Mouse (Mus musculus) cerebellum, adult 2 months (tissue): ENCODE measurements around the gene Srpr. TPM values are rescaled to one million over a fixed set of nuclear protein-coding genes. Genes with fewer than 3 reads are reported as not detected.

ENCODE experiments used
- DNase-seq, 2 experiments: peaks; one replicate each; pipeline ENCODE4 v3.0.0; 2021
- H3K27ac ChIP-seq: fragments of 200-500 bp; 2 replicates; pipeline ENCODE4 v1.5.1; 2012; ENCODE audit warnings: low read length, control low read depth, inconsistent platforms; ENCODE audit not compliant: insufficient read depth
- H3K27me3 ChIP-seq: fragments of 200-500 bp; 2 replicates; pipeline ENCODE4 v1.6.1; 2012; ENCODE audit warnings: inconsistent platforms, mild to moderate bottlenecking, low read length, moderate library complexity; ENCODE audit not compliant: control insufficient read depth, insufficient read depth
- H3K4me1 ChIP-seq: fragments of 200-500 bp; 2 replicates; pipeline ENCODE4 v1.6.1; 2011; ENCODE audit warnings: low read length; ENCODE audit not compliant: control insufficient read depth, insufficient read depth
- H3K4me3 ChIP-seq: fragments of 200-500 bp; replicated peaks from 2 replicates; pipeline ENCODE3; 2011; ENCODE audit warnings: mild to moderate bottlenecking, low read depth, low read length, control low read depth; ENCODE audit not compliant: insufficient read depth
- CTCF ChIP-seq: fragments of 200-500 bp; IDR thresholded peaks from 2 replicates; pipeline ENCODE4 v1.5.1; 2011; ENCODE audit warnings: low read depth, mild to moderate bottlenecking, control low read depth, low read length, moderate library complexity, borderline replicate concordance; ENCODE audit not compliant: insufficient read depth
- POLR2A ChIP-seq: fragments of 200-500 bp; IDR thresholded peaks from 2 replicates; pipeline ENCODE4 v1.6.1; 2011; ENCODE audit warnings: low read length, control low read depth, borderline replicate concordance; ENCODE audit not compliant: insufficient read depth
- WGBS: fragments of 180-500 bp; shearing (Covaris S2); methylation state at CpG from one replicate; pipeline ENCODE4 v1.1.7; 2018; 5-methylcytosine and 5-hydroxymethylcytosine counted together
- polyA plus RNA-seq: library from polyadenylated mRNA; depleted of rRNA; stranded (reverse); fragments of >200 nt; gene quantifications from 2 replicates; pipeline ENCODE4 v1.2.3, GENCODE M21; 2012; rRNA removed

The Srpr gene
- polyA plus RNA-seq = 63.8 TPM in 2 replicates

DNA sequence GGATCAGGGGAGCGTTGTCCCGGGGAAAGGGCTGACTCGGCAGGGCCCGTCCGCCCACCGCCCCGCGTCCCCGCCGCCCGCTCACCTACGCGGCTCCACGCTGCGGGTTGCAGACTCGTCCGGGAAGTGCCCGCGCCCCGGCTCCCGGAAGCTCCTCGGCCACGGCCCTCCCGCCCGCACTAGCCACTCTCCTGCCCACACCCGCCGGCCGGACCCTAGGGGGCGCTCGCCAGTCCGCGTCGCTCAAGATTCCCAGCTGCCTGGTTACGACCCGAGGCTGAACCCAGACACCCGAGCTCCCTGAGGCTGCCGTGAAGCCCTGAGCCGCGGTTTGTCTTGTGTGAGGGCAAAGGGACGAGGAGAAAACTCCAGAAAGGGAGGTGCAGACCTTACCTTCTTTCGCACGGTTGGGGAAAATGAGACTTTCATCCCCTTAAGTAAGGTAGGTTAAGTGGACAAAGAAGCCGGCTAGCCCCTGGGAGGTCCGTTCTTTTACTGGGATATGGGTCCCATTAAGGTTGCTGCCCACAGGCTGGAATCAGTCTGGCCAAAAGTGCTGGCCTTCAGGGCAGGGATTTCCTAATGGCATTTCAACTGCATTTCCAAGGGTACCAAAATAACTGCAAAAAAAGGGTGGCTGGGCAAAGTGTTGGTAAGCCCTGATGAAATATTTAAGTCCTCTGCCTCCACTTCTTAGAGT is at the start of gene Srpr, which contains the start of gene Tirap:
Gene Srpr, plus strand, starts transcription at position 404 of the 700 bp plus-strand sequence.
Gene Tirap, minus strand, starts transcription at position 520 of the 700 bp plus-strand sequence.
- under 1% methylated on average over 44 of the region's 44 CpGs for WGBS
- peak; percentile 66; the same call in 1 of the 2 replicates for TF ChIP-seq CTCF
- TF ChIP-seq POLR2A = 0 out of 2 replicates have a peak, but pooled peaks have one; percentile 15
- Histone ChIP-seq H3K27ac (no peak within 1 kb of the TSS), H3K4me1 (peaks cover 2% of the 10 kb centered on the region), H3K27me3 (no peaks in the 10 kb centered on the region), H3K4me3 (peak within 1 kb of the TSS; percentile 59)
- peak; percentile 88 to 93 for DNase-seq

DNA sequence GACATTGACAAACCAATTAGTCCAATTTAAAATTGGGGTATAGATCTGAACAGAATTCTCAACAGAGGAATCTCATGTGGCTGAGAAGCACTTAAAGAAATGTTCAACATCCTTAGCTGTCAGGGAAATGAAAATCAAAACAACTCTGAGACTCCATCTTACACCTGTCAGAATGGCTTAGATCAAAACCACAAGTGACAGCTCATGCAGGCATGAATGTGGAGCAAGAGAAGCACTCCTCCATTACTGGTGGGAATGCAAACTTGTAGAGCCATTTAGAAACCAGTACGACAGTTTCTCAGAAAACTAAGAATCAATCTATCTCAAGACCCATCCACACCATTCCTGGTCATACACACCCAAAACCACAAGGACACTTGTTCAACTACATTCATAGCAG is 47.1 kb upstream of the Srpr start:
- no peak for DNase-seq
- Histone ChIP-seq H3K4me1 (0 out of 2 replicates have a peak, but pooled peaks cover 3% of the 10 kb centered on the region), H3K4me3 (no peak overlapping the region), H3K27me3 (no peaks in the 10 kb centered on the region), H3K27ac (no peak overlapping the region)
- TF ChIP-seq POLR2A = no peak
- TF ChIP-seq CTCF = no peak
- 94% methylated on average over 1 of the region's 1 CpGs for WGBS

DNA sequence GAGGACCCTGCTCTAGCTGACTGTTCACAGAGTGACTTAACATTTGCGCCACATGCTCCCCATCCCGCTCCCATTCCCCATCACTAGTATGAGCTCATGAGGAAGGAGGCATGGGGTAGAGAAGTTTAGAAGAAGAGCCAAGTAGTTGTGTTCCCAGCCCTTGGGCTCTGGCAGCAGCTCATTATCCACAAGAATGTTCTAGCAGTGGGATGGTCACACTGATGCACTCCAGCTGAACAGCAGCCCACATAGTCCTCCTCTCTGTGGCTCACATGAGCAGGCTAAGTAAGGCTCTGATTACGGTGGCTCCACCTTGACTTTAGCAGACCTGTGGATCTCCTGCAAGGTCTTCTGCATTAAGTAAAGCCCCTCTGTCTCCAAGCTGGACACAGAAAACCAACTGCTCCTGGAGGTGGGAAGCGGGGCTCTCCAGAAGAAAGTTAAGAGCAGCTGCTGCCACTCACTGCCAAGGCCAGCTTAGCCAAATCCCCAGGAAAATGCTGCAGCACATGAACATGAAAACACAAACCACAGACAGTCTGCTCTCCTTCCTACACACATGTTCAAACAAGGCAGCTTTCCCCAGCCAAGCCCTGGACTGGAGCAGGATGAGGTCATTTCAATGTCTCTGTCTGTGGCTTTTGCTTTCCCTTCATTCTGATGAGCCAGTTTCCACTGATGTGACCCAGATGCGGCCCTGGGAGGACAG is 43.8 kb upstream of the Srpr start:
- H3K4me3 ChIP-seq = no peak overlapping the region
- WGBS = 78% methylated on average over 5 of the region's 5 CpGs
- TF ChIP-seq POLR2A = no peak
- no peak for TF ChIP-seq CTCF
- H3K27me3 ChIP-seq = no peaks in the 10 kb centered on the region
- H3K27ac ChIP-seq = no peak overlapping the region
- no peaks in the 10 kb centered on the region for H3K4me1 ChIP-seq
- no peak for DNase-seq

DNA sequence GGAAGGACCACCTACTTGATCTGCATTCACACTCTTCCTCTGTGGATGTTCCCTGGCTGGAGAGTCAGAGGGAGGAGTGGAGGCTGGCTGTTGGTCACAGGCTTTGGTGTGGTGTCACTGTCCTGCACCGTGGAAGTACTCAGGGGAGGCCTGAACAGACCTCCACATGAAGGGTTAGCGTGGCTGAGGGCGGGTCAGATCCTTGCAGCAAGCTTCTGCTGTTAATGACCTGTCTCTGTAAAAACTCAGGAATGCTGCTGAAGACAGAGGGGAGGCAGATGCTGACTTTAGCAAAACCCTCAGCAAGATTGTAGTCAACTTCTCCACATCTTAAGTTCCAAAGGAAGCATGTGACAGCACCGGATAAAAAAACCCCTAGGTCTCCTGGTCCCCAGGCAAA is 43.1 kb upstream of the Srpr start:
- 91% methylated on average over 4 of the region's 4 CpGs for WGBS
- H3K27ac ChIP-seq = no peak overlapping the region

DNA sequence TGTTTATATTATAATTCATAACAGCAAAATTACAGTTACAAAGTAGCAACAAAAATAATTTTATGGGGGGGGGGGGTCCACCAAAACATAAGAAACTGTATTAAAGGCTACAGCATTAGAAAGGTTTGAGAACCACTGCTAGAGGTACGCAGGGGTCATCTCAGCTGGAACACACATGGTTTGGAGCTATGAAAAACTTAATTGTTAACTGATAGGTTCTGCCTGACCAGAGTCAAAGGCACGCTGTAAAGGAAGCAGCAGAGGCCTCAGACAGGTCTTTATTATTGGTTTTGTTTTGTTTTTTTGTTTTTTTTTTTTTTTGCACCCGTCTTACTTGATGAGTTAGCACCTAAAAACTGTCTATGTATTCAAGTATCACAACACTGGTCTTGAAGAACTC is 41.5 kb upstream of the Srpr start:
- 96% methylated on average over 3 of the region's 3 CpGs for WGBS

More for the DNA sequence above, 43.1 kb upstream of the Srpr start:
- Histone ChIP-seq H3K4me1 (no peaks in the 10 kb centered on the region; the same call in 1 of the 2 replicates), H3K4me3 (no peak overlapping the region), H3K27me3 (no peaks in the 10 kb centered on the region)
- TF ChIP-seq POLR2A = no peak
- TF ChIP-seq CTCF = no peak
- no peak for DNase-seq

DNA sequence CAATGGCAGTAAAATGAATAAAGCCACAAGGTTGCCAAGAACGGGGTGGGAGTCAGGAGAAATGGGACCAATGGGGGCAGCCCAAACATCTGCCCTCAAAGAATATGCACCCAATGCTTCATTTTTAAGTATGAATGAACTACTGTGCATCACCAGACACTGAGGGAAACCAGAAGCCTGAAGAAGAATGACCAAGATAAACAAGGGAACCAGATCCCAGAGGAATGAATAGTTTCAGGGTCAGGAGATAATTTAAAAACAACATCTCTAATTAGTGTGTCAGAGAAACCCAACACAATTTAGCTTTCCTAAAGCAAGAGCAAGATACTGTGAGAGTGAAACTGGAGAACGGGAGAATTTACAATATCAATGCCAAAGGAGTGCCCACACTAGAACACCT is 39.3 kb upstream of the Srpr start:
- H3K27me3 ChIP-seq = no peaks in the 10 kb centered on the region
- peaks cover 14% of the 10 kb centered on the region for H3K4me1 ChIP-seq
- 93% methylated on average over 2 of the region's 2 CpGs for WGBS
- DNase-seq = no peak
- no peak overlapping the region for H3K4me3 ChIP-seq
- TF ChIP-seq POLR2A (no peak), CTCF (no peak)
- H3K27ac ChIP-seq = no peak overlapping the region

More for the DNA sequence above, 41.5 kb upstream of the Srpr start:
- Histone ChIP-seq H3K27me3 (no peaks in the 10 kb centered on the region), H3K27ac (no peak overlapping the region), H3K4me1 (peaks cover 11% of the 10 kb centered on the region), H3K4me3 (no peak overlapping the region)
- no peak for TF ChIP-seq POLR2A
- no peak for TF ChIP-seq CTCF
- no peak for DNase-seq

DNA sequence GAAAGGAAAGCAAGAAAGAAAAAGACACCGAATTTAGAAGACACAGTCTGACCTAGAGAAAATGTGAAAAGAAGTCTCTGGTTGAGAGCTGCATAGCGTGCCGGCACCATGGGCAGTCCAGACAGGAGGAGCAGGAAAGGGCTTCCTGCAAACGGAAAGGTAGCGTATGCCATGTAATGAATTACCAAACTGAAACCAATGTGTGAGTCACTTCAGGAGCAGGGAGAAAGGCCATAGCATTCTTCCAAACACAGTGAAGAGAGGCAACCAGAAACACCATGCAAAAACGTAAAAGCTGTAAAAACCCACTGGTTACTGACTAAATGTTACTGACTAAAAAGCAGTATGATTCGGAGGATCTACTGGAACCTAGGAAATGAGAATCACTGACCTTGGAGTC is 38.3 kb upstream of the Srpr start:
- no peak overlapping the region for H3K4me3 ChIP-seq
- H3K4me1 ChIP-seq = peaks cover 14% of the 10 kb centered on the region
- H3K27ac ChIP-seq = no peak overlapping the region
- H3K27me3 ChIP-seq = no peaks in the 10 kb centered on the region
- DNase-seq = no peak
- TF ChIP-seq CTCF (no peak), POLR2A (no peak)
- 84% methylated on average over 7 of the region's 7 CpGs for WGBS

DNA sequence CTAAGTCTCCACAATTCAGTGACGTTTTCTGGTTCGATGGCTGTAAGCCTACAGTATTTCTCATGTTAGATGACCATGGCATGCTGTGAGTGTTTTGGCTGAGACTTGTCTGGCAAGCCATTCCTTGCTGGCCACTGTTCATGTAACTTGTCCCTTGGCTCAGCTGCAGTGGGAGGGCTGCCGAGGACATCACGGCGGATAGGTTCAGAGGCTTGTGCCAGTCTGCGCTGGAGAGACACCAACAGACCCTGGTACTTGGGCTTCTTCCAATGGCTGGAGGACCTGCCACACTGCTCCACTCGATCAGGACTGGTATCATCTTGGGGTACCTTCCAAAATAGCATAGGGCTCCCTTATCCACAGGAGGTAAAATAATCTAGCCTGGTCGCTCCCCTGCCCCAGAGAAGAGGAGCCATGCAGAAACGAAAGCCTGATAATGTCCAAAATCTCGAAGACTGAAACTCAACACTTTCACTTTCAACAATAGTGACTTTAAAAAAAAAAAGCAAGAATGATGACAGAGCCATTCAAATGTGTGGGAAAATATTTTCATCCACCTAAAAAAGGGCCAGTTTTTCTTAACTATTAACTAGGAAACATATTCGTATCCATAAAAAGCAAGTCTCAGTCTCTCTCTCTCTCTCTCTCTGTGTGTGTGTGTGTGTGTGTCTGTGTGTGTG is 36.8 kb upstream of the Srpr start:
- no peak for TF ChIP-seq CTCF
- Histone ChIP-seq H3K4me1 (peaks cover 14% of the 10 kb centered on the region), H3K27ac (no peak overlapping the region), H3K27me3 (no peaks in the 10 kb centered on the region), H3K4me3 (peak overlapping the region; percentile 15)
- peak; percentile 84 to 88 for DNase-seq
- WGBS = 14% methylated on average over 11 of the region's 11 CpGs
